Mouse (Mus musculus): ENCODE data around the gene Cds1.

DNA sequence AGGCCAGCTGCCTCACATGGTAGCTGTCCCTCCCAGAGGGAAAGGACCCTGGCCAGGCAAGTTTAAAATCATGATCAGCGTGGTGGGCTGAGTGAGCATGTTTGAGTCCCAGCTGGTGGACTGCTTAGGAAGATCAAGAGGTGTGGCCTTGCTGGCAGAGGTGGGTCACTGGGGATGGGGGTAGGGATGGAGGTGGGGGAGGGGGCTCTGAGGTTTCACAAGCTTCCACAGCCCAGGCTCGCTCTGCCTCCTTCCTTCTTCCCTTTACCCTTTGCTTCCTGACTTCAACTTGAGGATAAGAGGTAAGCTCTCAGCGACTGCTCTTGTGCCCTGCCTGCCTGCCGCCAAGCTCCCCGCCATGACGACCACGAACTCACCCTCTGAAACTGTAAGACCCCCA lies 82.4 kb downstream of the Cds1 start:
- TF ChIP-seq FLI1 (IDR thresholded peaks at IDR 0.05; ENCODE audit: low read length) (no peak), GATA1 (IDR thresholded peaks at IDR 0.05; ENCODE audit: borderline replicate concordance, low read length) (no peak)
